Mouse (Mus musculus) liver, embryonic 11.5 days (tissue): ENCODE results near the gene Prg2. TPM values are rescaled to one million over a fixed set of nuclear protein-coding genes. Genes with fewer than 3 reads are reported as not detected.

Experiments
- ATAC-seq: fragments of 200-750 bp; cut with Nextera tagmentation; replicated peaks from 2 replicates; pipeline ENCODE4 v1.8.0; 2017; ENCODE audit warnings: moderate number of reproducible peaks, mild to moderate bottlenecking, moderate TSS enrichment, moderate library complexity; ENCODE audit not compliant: low FRiP score
- DNase-seq: peaks from one replicate; pipeline ENCODE4 v3.0.0-alpha.2; 2017; ENCODE audit warnings: low spot score
- H3K27ac ChIP-seq: fragments of 300-500 bp; sonication (generic); 2 replicates; pipeline ENCODE4 v1.5.1; 2014; ENCODE audit warnings: mild to moderate bottlenecking, low read depth, low read length, control low read depth
- H3K27me3 ChIP-seq: fragments of 300-500 bp; sonication (generic); replicated peaks from 2 replicates; pipeline ENCODE4 v1.6.1; 2014; ENCODE audit warnings: low read length, mixed read lengths; ENCODE audit not compliant: control insufficient read depth, insufficient read depth
- H3K36me3 ChIP-seq: fragments of 300-500 bp; sonication (generic); 2 replicates; pipeline ENCODE4 v1.6.1; 2014; ENCODE audit warnings: mild to moderate bottlenecking, low read length, moderate library complexity, mixed read lengths; ENCODE audit not compliant: control insufficient read depth, insufficient read depth
- H3K4me1 ChIP-seq: fragments of 300-500 bp; sonication (generic); replicated peaks from 2 replicates; pipeline ENCODE4 v1.6.1; 2014; ENCODE audit warnings: low read length, mixed read lengths; ENCODE audit not compliant: control insufficient read depth, insufficient read depth
- H3K4me2 ChIP-seq: fragments of 300-500 bp; sonication (generic); 2 replicates; pipeline ENCODE4 v1.6.1; 2014; ENCODE audit warnings: mild to moderate bottlenecking, control low read depth, moderate library complexity
- H3K4me3 ChIP-seq: fragments of 300-500 bp; sonication (generic); 2 replicates; pipeline ENCODE4 v1.5.1; 2014; ENCODE audit warnings: low read depth, low read length, control low read depth
- H3K9ac ChIP-seq: fragments of 300-500 bp; sonication (generic); 2 replicates; pipeline ENCODE4 v1.6.1; 2014; ENCODE audit warnings: low read depth, low read length, control low read depth
- H3K9me3 ChIP-seq: fragments of 300-500 bp; sonication (generic); 2 replicates; pipeline ENCODE4 v1.6.1; 2016; ENCODE audit warnings: low read length, inconsistent platforms, mixed read lengths; ENCODE audit not compliant: control insufficient read depth
- WGBS: fragments of 180-500 bp; shearing (Covaris S2); extraction: QIAGEN DNeasy Blood & Tissue Kit; methylation state at CpG from one replicate; pipeline ENCODE4 v1.1.7; 2014; 5-methylcytosine and 5-hydroxymethylcytosine counted together
- polyA plus RNA-seq: library from polyadenylated mRNA; unstranded; fragments of >200 nt; fragmentation: Nextera tagmentation; extraction: Ambion mirVana; gene quantifications from 2 replicates; pipeline ENCODE4 v1.2.1, GENCODE M21; 2014

The Prg2 gene
- 67.2 and 96.9 TPM in 2 replicates for polyA plus RNA-seq

- Histone ChIP-seq H3K4me3 (no peak within 1 kb of the TSS), H3K9me3 (no peaks in the 10 kb centered on the region), H3K27me3 (no peaks in the 10 kb centered on the region), H3K27ac (no peak within 1 kb of the TSS), H3K9ac (no peak within 1 kb of the TSS), H3K4me1 (no peaks in the 10 kb centered on the region), H3K36me3 (no peaks in the 10 kb centered on the region), H3K4me2 (no peak within 1 kb of the TSS)
- DNase-seq: peak; percentile 27
- ATAC-seq: no peak
- 48% methylated on average over 1 of the region's 1 CpGs for WGBS
These were observed at the start of gene Prg2 for GRCm38 (mm10) chr2:84980188-84980587. Prg2 (plus strand) TSS chr2:84980461.

- DNase-seq: no peak
- peaks cover 4% of the 10 kb centered on the region for H3K4me1 ChIP-seq
- WGBS: 57% methylated on average over 8 of the region's 8 CpGs
- H3K36me3 ChIP-seq: no peaks in the 10 kb centered on the region
- H3K27ac ChIP-seq: no peak overlapping the region
- H3K4me2 ChIP-seq: no peak overlapping the region
- H3K27me3 ChIP-seq: no peaks in the 10 kb centered on the region
- no peak for ATAC-seq
- H3K9me3 ChIP-seq: no peaks in the 10 kb centered on the region
- H3K4me3 ChIP-seq: no peak overlapping the region
- no peak overlapping the region for H3K9ac ChIP-seq
These were observed 46.1 kb upstream of the Prg2 start for GRCm38 (mm10) chr2:84933992-84934648.

GRCm38 (mm10) chr2:84934649-84935007 is 45.6 kb upstream of the Prg2 start:
- WGBS: 72% methylated on average over 4 of the region's 4 CpGs
- Histone ChIP-seq H3K9me3 (no peaks in the 10 kb centered on the region), H3K9ac (no peak overlapping the region), H3K36me3 (no peaks in the 10 kb centered on the region), H3K4me3 (no peak overlapping the region), H3K27me3 (no peaks in the 10 kb centered on the region), H3K4me2 (no peak overlapping the region), H3K4me1 (peaks cover 4% of the 10 kb centered on the region), H3K27ac (no peak overlapping the region)
- DNase-seq (no peak), ATAC-seq (no peak)

- Histone ChIP-seq H3K27ac (no peak overlapping the region), H3K4me3 (no peak overlapping the region), H3K36me3 (peaks cover under 1% of the 10 kb centered on the region; the same call in 1 of the 2 replicates), H3K9me3 (no peaks in the 10 kb centered on the region), H3K27me3 (no peaks in the 10 kb centered on the region), H3K9ac (no peak overlapping the region), H3K4me1 (peaks cover 5% of the 10 kb centered on the region), H3K4me2 (no peak overlapping the region)
- no peak for ATAC-seq
- 86% methylated on average over 5 of the region's 5 CpGs for WGBS
- DNase-seq: no peak
These were observed 45.2 kb upstream of the Prg2 start for GRCm38 (mm10) chr2:84935065-84935464.

- Histone ChIP-seq H3K9me3 (no peaks in the 10 kb centered on the region), H3K9ac (peak within 1 kb of the TSS; percentile 77), H3K27me3 (no peaks in the 10 kb centered on the region), H3K4me2 (peak within 1 kb of the TSS; percentile 84), H3K4me3 (peak within 1 kb of the TSS; percentile 59), H3K27ac (peak within 1 kb of the TSS; percentile 100), H3K36me3 (peaks cover 7% of the 10 kb centered on the region), H3K4me1 (peaks cover 9% of the 10 kb centered on the region)
- 7% methylated on average over 38 of the region's 38 CpGs for WGBS
- DNase-seq: peak; percentile 87
- peak; percentile 81 for ATAC-seq
These were observed 43.5 kb upstream of the Prg2 start, which contains the start of gene Slc43a3 for GRCm38 (mm10) chr2:84936474-84937429. Slc43a3 (plus strand) TSS chr2:84936579.

- peak overlapping the region; percentile 77 for H3K9ac ChIP-seq
- DNase-seq: no peak
- WGBS: 36% methylated on average over 3 of the region's 3 CpGs
These were observed 42.6 kb upstream of the Prg2 start for GRCm38 (mm10) chr2:84937491-84938150.

GRCm38 (mm10) chr2:84938249-84938946 is 41.9 kb upstream of the Prg2 start:
- Histone ChIP-seq H3K9me3 (no peaks in the 10 kb centered on the region), H3K9ac (peak overlapping the region; percentile 77), H3K4me2 (peak overlapping the region; percentile 84), H3K27ac (peak overlapping the region; percentile 100), H3K36me3 (peaks cover 9% of the 10 kb centered on the region), H3K4me3 (peak overlapping the region; percentile 59), H3K27me3 (no peaks in the 10 kb centered on the region), H3K4me1 (peaks cover 9% of the 10 kb centered on the region)
- peak; percentile 64 for DNase-seq
- ATAC-seq: peak; percentile 92
- WGBS: 25% methylated on average over 5 of the region's 5 CpGs

More at GRCm38 (mm10) chr2:84937491-84938150, 42.6 kb upstream of the Prg2 start:
- Histone ChIP-seq H3K27me3 (no peaks in the 10 kb centered on the region), H3K4me1 (peaks cover 9% of the 10 kb centered on the region), H3K27ac (peak overlapping the region; percentile 100), H3K9me3 (no peaks in the 10 kb centered on the region), H3K4me3 (peak overlapping the region; percentile 59), H3K4me2 (peak overlapping the region; percentile 84), H3K36me3 (peaks cover 7% of the 10 kb centered on the region)
- no peak for ATAC-seq

- Histone ChIP-seq H3K9ac (peak overlapping the region; percentile 54), H3K4me2 (peak overlapping the region; percentile 84), H3K4me1 (peaks cover 9% of the 10 kb centered on the region)
These were observed 41.0 kb upstream of the Prg2 start for GRCm38 (mm10) chr2:84939306-84939705.

More at GRCm38 (mm10) chr2:84939306-84939705, 41.0 kb upstream of the Prg2 start:
- Histone ChIP-seq H3K27ac (peak overlapping the region; percentile 100), H3K36me3 (peaks cover 13% of the 10 kb centered on the region), H3K4me3 (peak overlapping the region; percentile 59), H3K9me3 (no peaks in the 10 kb centered on the region), H3K27me3 (no peaks in the 10 kb centered on the region)
- ATAC-seq (no peak), DNase-seq (no peak)
- WGBS: 52% methylated on average over 3 of the region's 3 CpGs
